Mouse (Mus musculus) heart, adult 2 months (tissue): ENCODE results near the gene Slc10a4.

Experiments
- CTCF ChIP-seq: fragments of 200-600 bp; IDR thresholded peaks from 2 replicates; pipeline ENCODE4 v1.8.1; 2022; ENCODE audit warnings: antibody characterized with exemption, mild to moderate bottlenecking, moderate library complexity
- EP300 ChIP-seq: fragments of 200-500 bp; IDR thresholded peaks from 2 replicates; pipeline ENCODE4 v1.6.1; 2011; ENCODE audit warnings: low read depth, low read length, control low read depth; ENCODE audit not compliant: insufficient read depth
- POLR2A ChIP-seq: fragments of 200-500 bp; IDR thresholded peaks from 2 replicates; pipeline ENCODE4 v1.6.1; 2011; ENCODE audit warnings: mild to moderate bottlenecking, low read depth, low read length, control low read depth; ENCODE audit not compliant: insufficient read depth

DNA sequence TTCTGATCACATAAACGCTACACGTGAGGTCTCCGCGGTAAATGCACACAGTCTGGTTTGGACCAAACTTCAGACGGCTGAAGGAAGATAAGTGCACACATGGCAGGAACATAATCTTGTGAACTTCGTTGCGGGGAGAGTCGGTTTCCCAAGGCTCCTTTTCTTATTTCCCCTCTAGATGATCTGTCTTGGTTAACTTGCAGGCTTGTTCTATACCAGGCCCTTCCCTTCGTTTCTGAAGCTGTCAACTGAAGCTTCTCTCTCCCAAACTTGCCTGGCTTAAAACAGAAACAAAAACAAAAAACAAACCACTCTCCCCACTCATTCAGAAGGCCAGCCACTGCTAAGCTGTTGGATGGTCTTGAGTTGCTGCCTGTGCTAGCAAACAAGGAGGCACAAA is 8.1 kb downstream of the Slc10a4 start:
- TF ChIP-seq CTCF (no peak), POLR2A (no peak), EP300 (no peak)
